17 mouse cellular contexts compared by ENCODE assay signal in genomic region chr17:31732176-31732880, GRCm38 (mm10). TPM values are rescaled to one million over a fixed set of nuclear protein-coding genes. Genes with fewer than 3 reads are reported as not detected.
"Had no signal": no experiment of that assay in that cellular context is flagged by ENCODE, and none has a peak within 500 bp of the region (broad histone marks: within the 10 kb centered on the region; RNA-seq: fewer than 3 reads in every experiment).

No protein-coding gene starts in this region.

- H3K4me2 ChIP-seq: limb, embryonic 13.5 days; liver, embryonic 11.5 days; liver, embryonic 15.5 days; neural tube, embryonic 12.5 days had no signal

- H3K27me3 ChIP-seq: limb, embryonic 13.5 days; liver, embryonic 15.5 days; neural tube, embryonic 12.5 days had no signal

- H3K4me1 ChIP-seq: neural tube, embryonic 12.5 days had no signal

- DNase-seq: kidney, postnatal 10 days; kidney, postnatal 4 days; left cerebral cortex, postnatal 4 days; lung, adult 2 months; lung, postnatal 36 days; midbrain, embryonic 14.5 days; thymus, postnatal 14 days had no signal

- H3K9me3 ChIP-seq: limb, embryonic 13.5 days; liver, embryonic 15.5 days; neural tube, embryonic 12.5 days had no signal

- H3K9ac ChIP-seq: limb, embryonic 13.5 days; liver, embryonic 15.5 days; neural tube, embryonic 12.5 days had no signal

- ATAC-seq: lung, postnatal 0 days had no signal

- H3K27ac ChIP-seq: layer of hippocampus, adult 2 months; limb, embryonic 13.5 days; liver, embryonic 15.5 days; neural tube, embryonic 12.5 days had no signal

- H3K36me3 ChIP-seq: limb, embryonic 13.5 days; liver, embryonic 15.5 days; neural tube, embryonic 12.5 days had no signal

- H3K4me3 ChIP-seq: layer of hippocampus, adult 2 months; limb, embryonic 13.5 days; liver, embryonic 15.5 days; neural tube, embryonic 12.5 days had no signal

RNA-seq across cellular contexts. Expression of gene Cryaa, which starts 54.7 kb away (rescaled TPM):
- total RNA-seq: megakaryocyte progenitor cell, adult 5-6 weeks; monocyte, adult 5-6 weeks had no signal
- polyA plus RNA-seq: kidney, embryonic 14.5 days; limb, embryonic 13.5 days; liver, embryonic 11.5 days; liver, embryonic 15.5 days; midbrain, embryonic 14.5 days; neural tube, embryonic 12.5 days; stomach, embryonic 14.5 days had no signal
